Mouse (Mus musculus) forebrain, embryonic 12.5 days (tissue): ENCODE results near the gene Lcn3. TPM values are rescaled to one million over a fixed set of nuclear protein-coding genes. Genes with fewer than 3 reads are reported as not detected.
"Not testable (repeated sequence)": the region's sequence is repeated elsewhere in the genome, so short reads cannot be mapped to it uniquely, and the experiment has no call there.

Source experiments
- ATAC-seq: fragments of 200-750 bp; cut with Nextera tagmentation; 2 replicates; pipeline ENCODE4 v1.8.0; 2017; ENCODE audit warnings: moderate TSS enrichment; ENCODE audit not compliant: low FRiP score
- H3K27ac ChIP-seq: fragments of 300-500 bp; sonication (generic); 2 replicates; pipeline ENCODE4 v1.5.1; 2016; ENCODE audit warnings: mild to moderate bottlenecking
- H3K27me3 ChIP-seq: fragments of 300-500 bp; sonication (generic); 2 replicates; pipeline ENCODE4 v1.6.1; 2016; ENCODE audit warnings: mild to moderate bottlenecking
- H3K36me3 ChIP-seq: fragments of 300-500 bp; sonication (generic); replicated peaks from 2 replicates; pipeline ENCODE4 v1.6.1; 2016; ENCODE audit warnings: mild to moderate bottlenecking
- H3K4me1 ChIP-seq: fragments of 300-500 bp; sonication (generic); 2 replicates; pipeline ENCODE4 v1.6.1; 2016
- H3K4me2 ChIP-seq: fragments of 300-500 bp; sonication (generic); 2 replicates; pipeline ENCODE4 v1.6.1; 2016; ENCODE audit warnings: mild to moderate bottlenecking, moderate library complexity
- H3K4me3 ChIP-seq: fragments of 300-500 bp; sonication (generic); replicated peaks from 2 replicates; pipeline ENCODE4 v1.5.1; 2016; ENCODE audit warnings: mild to moderate bottlenecking
- H3K9ac ChIP-seq: fragments of 300-500 bp; sonication (generic); 2 replicates; pipeline ENCODE4 v1.6.1; 2016; ENCODE audit warnings: mild to moderate bottlenecking
- H3K9me3 ChIP-seq: fragments of 300-500 bp; sonication (generic); 2 replicates; pipeline ENCODE4 v1.6.1; 2016
- WGBS: fragments of 180-500 bp; shearing (Covaris S2); methylation state at CpG from one replicate; pipeline ENCODE4 v1.1.7; 2016; 5-methylcytosine and 5-hydroxymethylcytosine counted together
- polyA plus RNA-seq: library from polyadenylated mRNA; unstranded; fragments of >200 nt; fragmentation: Nextera tagmentation; extraction: Ambion mirVana; gene quantifications from 2 replicates; pipeline ENCODE4 v1.2.1, GENCODE M21; 2016

The Lcn3 gene
- polyA plus RNA-seq, 1 experiment from 2014 or later: not detected

- ATAC-seq: no peak
- WGBS: 63% methylated on average over 4 of the region's 4 CpGs
These were observed 15.6 kb downstream of the Lcn3 start for GRCm38 (mm10) chr2:25780921-25781320.

GRCm38 (mm10) chr2:25781957-25782356 lies 16.6 kb downstream of the Lcn3 start, which contains the start of gene Gm13539:
Gm13539 (plus strand) TSS chr2:25782257.
- H3K9me3 ChIP-seq: no peaks in the 10 kb centered on the region
- ATAC-seq: no peak
- 87% methylated on average over 3 of the region's 3 CpGs for WGBS
- no peak within 1 kb of the TSS for H3K27ac ChIP-seq
- no peaks in the 10 kb centered on the region for H3K36me3 ChIP-seq
- H3K27me3 ChIP-seq: peaks cover 3% of the 10 kb centered on the region; the same call in 1 of the 2 replicates
- no peak within 1 kb of the TSS for H3K4me2 ChIP-seq
- H3K9ac ChIP-seq: no peak within 1 kb of the TSS
- no peak within 1 kb of the TSS for H3K4me3 ChIP-seq
- no peaks in the 10 kb centered on the region for H3K4me1 ChIP-seq

More at GRCm38 (mm10) chr2:25780921-25781320, 15.6 kb downstream of the Lcn3 start:
- Histone ChIP-seq H3K9me3 (no peaks in the 10 kb centered on the region), H3K4me2 (no peak overlapping the region), H3K4me3 (no peak overlapping the region), H3K27me3 (peaks cover 3% of the 10 kb centered on the region; the same call in 1 of the 2 replicates), H3K4me1 (no peaks in the 10 kb centered on the region), H3K36me3 (no peaks in the 10 kb centered on the region), H3K9ac (no peak overlapping the region), H3K27ac (no peak overlapping the region)

- Histone ChIP-seq H3K4me1 (no peaks in the 10 kb centered on the region), H3K4me2 (no peak overlapping the region), H3K27me3 (peaks cover 3% of the 10 kb centered on the region; the same call in 1 of the 2 replicates), H3K4me3 (no peak overlapping the region), H3K9ac (no peak overlapping the region), H3K9me3 (no peaks in the 10 kb centered on the region), H3K27ac (no peak overlapping the region), H3K36me3 (no peaks in the 10 kb centered on the region)
- WGBS: 76% methylated on average over 5 of the region's 5 CpGs
- ATAC-seq: no peak
These were observed 20.4 kb downstream of the Lcn3 start for GRCm38 (mm10) chr2:25785573-25786322.

GRCm38 (mm10) chr2:25789092-25789491 lies 23.7 kb downstream of the Lcn3 start:
- Histone ChIP-seq H3K27me3 (0 out of 2 replicates have a peak, but pooled peaks cover 3% of the 10 kb centered on the region), H3K4me3 (no peak overlapping the region), H3K4me2 (no peak overlapping the region), H3K36me3 (no peaks in the 10 kb centered on the region), H3K9ac (no peak overlapping the region), H3K4me1 (no peaks in the 10 kb centered on the region), H3K27ac (no peak overlapping the region), H3K9me3 (no peaks in the 10 kb centered on the region)
- WGBS: 90% methylated on average over 3 of the region's 3 CpGs
- no peak for ATAC-seq

- Histone ChIP-seq H3K9ac (no peak overlapping the region), H3K4me2 (no peak overlapping the region), H3K27ac (no peak overlapping the region), H3K4me1 (peaks cover 11% of the 10 kb centered on the region), H3K4me3 (no peak overlapping the region), H3K9me3 (no peaks in the 10 kb centered on the region), H3K27me3 (no peaks in the 10 kb centered on the region), H3K36me3 (no peaks in the 10 kb centered on the region)
- ATAC-seq: no peak
- 48% methylated on average over 2 of the region's 2 CpGs for whole genome bisulfite sequencing
These were observed 32.3 kb downstream of the Lcn3 start for GRCm38 (mm10) chr2:25797635-25798034.

GRCm38 (mm10) chr2:25798065-25798464 lies 32.7 kb downstream of the Lcn3 start:
- Histone ChIP-seq H3K27me3 (no peaks in the 10 kb centered on the region), H3K4me1 (peaks cover 11% of the 10 kb centered on the region), H3K4me3 (no peak overlapping the region), H3K9ac (no peak overlapping the region), H3K9me3 (no peaks in the 10 kb centered on the region), H3K4me2 (no peak overlapping the region), H3K27ac (no peak overlapping the region), H3K36me3 (no peaks in the 10 kb centered on the region)
- no peak for ATAC-seq
- WGBS: 45% methylated on average over 5 of the region's 5 CpGs

GRCm38 (mm10) chr2:25811711-25812110 lies 46.3 kb downstream of the Lcn3 start:
- H3K27ac ChIP-seq: no peak overlapping the region
- no peak overlapping the region for H3K4me3 ChIP-seq
- H3K27me3 ChIP-seq: 0 out of 2 replicates have a peak, but pooled peaks cover under 1% of the 10 kb centered on the region
- H3K4me2 ChIP-seq: no peak overlapping the region
- ATAC-seq: no peak
- no peaks in the 10 kb centered on the region for H3K9me3 ChIP-seq
- no peaks in the 10 kb centered on the region for H3K4me1 ChIP-seq
- H3K9ac ChIP-seq: no peak overlapping the region
- H3K36me3 ChIP-seq: no peaks in the 10 kb centered on the region
- WGBS: 67% methylated on average over 2 of the region's 2 CpGs

GRCm38 (mm10) chr2:25813364-25813763 lies 48.0 kb downstream of the Lcn3 start:
- 83% methylated on average over 5 of the region's 5 CpGs for WGBS
- H3K36me3 ChIP-seq: no peaks in the 10 kb centered on the region
- 0 out of 2 replicates have a peak, but pooled peaks cover 2% of the 10 kb centered on the region for H3K27me3 ChIP-seq
- H3K27ac ChIP-seq: no peak overlapping the region
- no peak for ATAC-seq
- no peak overlapping the region for H3K4me3 ChIP-seq
- H3K9ac ChIP-seq: no peak overlapping the region
- no peaks in the 10 kb centered on the region for H3K9me3 ChIP-seq
- no peaks in the 10 kb centered on the region for H3K4me1 ChIP-seq
- no peak overlapping the region for H3K4me2 ChIP-seq

- H3K9ac ChIP-seq, ATAC-seq: not testable (repeated sequence)
- 78% methylated on average over 1 of the region's 1 CpGs for WGBS
These were observed 50.4 kb downstream of the Lcn3 start, which contains the start of gene Glt6d1 for GRCm38 (mm10) chr2:25815748-25816147. Glt6d1 (minus strand) TSS chr2:25815848.

More at GRCm38 (mm10) chr2:25815748-25816147, 50.4 kb downstream of the Lcn3 start, which contains the start of gene Glt6d1:
- not testable (repeated sequence) for H3K27me3 ChIP-seq, H3K36me3 ChIP-seq, H3K4me3 ChIP-seq, H3K27ac ChIP-seq, H3K4me1 ChIP-seq, H3K9me3 ChIP-seq, H3K4me2 ChIP-seq

Other genes starting within 250 kb of the Lcn3 start
- 33.8 and 36.8 TPM in 2 replicates for gene Traf2, start 218.6 kb upstream of the Lcn3 start, polyA plus RNA-seq
- gene Edf1, start 207.7 kb upstream of the Lcn3 start, polyA plus RNA-seq: 332 and 360 TPM in 2 replicates
- 5.2 and 5.9 TPM in 2 replicates for gene Mamdc4, start 190.7 kb upstream of the Lcn3 start, polyA plus RNA-seq
- gene Phpt1, start 190.3 kb upstream of the Lcn3 start, polyA plus RNA-seq: 154 and 158 TPM in 2 replicates
- gene Ajm1, start 183.8 kb upstream of the Lcn3 start, polyA plus RNA-seq: 0.91 and 1.5 TPM in 2 replicates
- gene Rabl6, start 157.0 kb upstream of the Lcn3 start, polyA plus RNA-seq: 76.6 and 76.8 TPM in 2 replicates
- 0.22 and 0.23 TPM in 2 replicates for gene Ccdc183, start 147.9 kb upstream of the Lcn3 start, polyA plus RNA-seq
- 13.2 and 13.4 TPM in 2 replicates for gene Tmem141, start 143.6 kb upstream of the Lcn3 start, polyA plus RNA-seq
- gene Fcna, start 137.5 kb upstream of the Lcn3 start, polyA plus RNA-seq: 0.83 and 0.88 TPM in 2 replicates
- not detected in 2 replicates for gene Lcn8, start 112.4 kb upstream of the Lcn3 start, polyA plus RNA-seq
- not detected in 2 replicates for gene Lcn5, start 107.6 kb upstream of the Lcn3 start, polyA plus RNA-seq
- gene Lcn6, start 88.8 kb upstream of the Lcn3 start, polyA plus RNA-seq: not detected in 2 replicates
- gene Lcn10, start 82.8 kb upstream of the Lcn3 start, polyA plus RNA-seq: not detected in 2 replicates
- not detected in 2 replicates for gene Obp2a, start 65.5 kb upstream of the Lcn3 start, polyA plus RNA-seq
- gene Bmyc, start 58.8 kb upstream of the Lcn3 start, polyA plus RNA-seq: 81.0 and 81.8 TPM in 2 replicates
- not detected in 2 replicates for gene Obp2b, start 28.6 kb upstream of the Lcn3 start, polyA plus RNA-seq
- gene Lcn11, start 11.4 kb downstream of the Lcn3 start, polyA plus RNA-seq: not detected in 2 replicates
- gene Gm13539, start 16.7 kb downstream of the Lcn3 start, polyA plus RNA-seq: not detected in 2 replicates
- not detected in 2 replicates for gene Glt6d1, start 50.3 kb downstream of the Lcn3 start, polyA plus RNA-seq
- not detected in 2 replicates for gene Lcn9, start 57.6 kb downstream of the Lcn3 start, polyA plus RNA-seq
- not detected in 2 replicates for gene Sohlh1, start 81.7 kb downstream of the Lcn3 start, polyA plus RNA-seq
- 1.6 and 2.0 TPM in 2 replicates for gene Kcnt1, start 98.2 kb downstream of the Lcn3 start, polyA plus RNA-seq
- 71.7 and 80.5 TPM in 2 replicates for gene Camsap1, start 217.7 kb downstream of the Lcn3 start, polyA plus RNA-seq